Mouse (Mus musculus): ENCODE results near the gene Wdr62. TPM values are rescaled to one million over a fixed set of nuclear protein-coding genes. Genes with fewer than 3 reads are reported as not detected.

Wdr62 gene
- total RNA-seq (2023), result 10 to 100 TPM; 16.7 to 20.0 TPM

DNA sequence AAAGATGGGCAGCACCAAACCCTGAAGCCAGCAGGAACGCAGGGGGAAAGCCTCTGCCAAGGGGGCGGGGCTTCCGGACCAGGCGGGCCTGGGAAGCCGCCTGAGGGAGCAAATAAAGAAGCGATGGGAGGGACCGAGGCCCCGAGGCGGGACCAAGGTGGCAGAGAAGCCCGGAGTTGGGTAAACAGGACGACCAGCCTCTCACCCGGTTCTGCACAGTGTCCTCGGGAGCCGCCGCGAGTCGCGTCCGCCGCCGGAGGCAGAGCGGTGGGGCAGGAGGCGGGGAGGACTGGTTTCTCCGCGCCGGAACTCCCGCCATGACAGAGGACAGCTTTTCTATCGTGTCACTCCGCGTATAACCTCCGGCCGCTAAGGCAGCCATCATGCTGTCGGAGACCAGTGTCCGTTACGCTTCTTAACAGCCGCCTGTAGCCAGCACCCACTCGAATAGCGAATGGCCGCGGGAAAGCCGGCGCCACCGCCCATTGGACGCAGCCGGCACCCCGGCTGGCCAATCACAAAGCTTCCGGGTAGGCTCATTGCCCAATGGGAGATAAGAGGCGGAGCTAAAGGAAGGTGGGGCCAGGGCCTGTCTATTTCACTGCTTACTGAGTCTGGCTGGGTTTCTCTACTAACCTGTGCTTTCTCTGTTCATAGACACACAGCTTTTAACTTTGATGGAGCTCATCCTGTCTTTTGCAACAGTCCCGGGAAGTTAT, at the start of gene Wdr62, which contains the start of gene Thap8:
Gene Wdr62 (minus strand): TSS at position 469 of the 719 bp plus-strand sequence.
Gene Thap8 (plus strand): TSS at position 144 of the 719 bp plus-strand sequence.

GRCm38 (mm10) chr7:30323795-30324194, 43.6 kb upstream of the Wdr62 start, which contains the start of gene Sdhaf1:
TSS of gene Sdhaf1 (minus strand) at chr7:30323895.

GRCm38 (mm10) chr7:30321539-30322284, 41.5 kb upstream of the Wdr62 start, which contains the start of gene E130208F15Rik:
TSS of gene E130208F15Rik (plus strand) at chr7:30321740.

DNA sequence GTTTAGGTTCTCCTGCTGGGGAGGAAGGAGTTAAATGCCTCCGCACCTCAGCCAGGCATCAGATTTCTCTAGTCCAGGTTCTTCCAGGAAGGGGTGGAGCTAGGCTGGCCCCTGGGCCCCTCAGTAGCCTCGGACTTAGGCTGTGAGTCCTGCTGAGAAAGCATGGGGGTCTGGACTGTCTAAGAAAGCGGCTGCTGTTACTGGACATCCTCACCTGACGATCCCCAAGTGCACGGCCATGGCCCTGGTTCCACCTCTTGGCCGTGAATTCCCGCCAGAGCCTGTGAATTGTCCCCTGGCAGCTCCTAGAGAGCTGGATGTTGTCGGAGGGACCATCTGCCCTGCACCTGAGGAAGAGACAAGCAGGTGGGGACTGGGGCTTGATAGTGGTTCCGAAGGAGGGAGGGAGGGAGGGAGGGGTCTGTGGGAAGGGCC, 34.5 kb upstream of the Wdr62 start, which contains the start of gene Syne4:
Gene Syne4 (plus strand): TSS at position 87 of the 435 bp plus-strand sequence.

DNA sequence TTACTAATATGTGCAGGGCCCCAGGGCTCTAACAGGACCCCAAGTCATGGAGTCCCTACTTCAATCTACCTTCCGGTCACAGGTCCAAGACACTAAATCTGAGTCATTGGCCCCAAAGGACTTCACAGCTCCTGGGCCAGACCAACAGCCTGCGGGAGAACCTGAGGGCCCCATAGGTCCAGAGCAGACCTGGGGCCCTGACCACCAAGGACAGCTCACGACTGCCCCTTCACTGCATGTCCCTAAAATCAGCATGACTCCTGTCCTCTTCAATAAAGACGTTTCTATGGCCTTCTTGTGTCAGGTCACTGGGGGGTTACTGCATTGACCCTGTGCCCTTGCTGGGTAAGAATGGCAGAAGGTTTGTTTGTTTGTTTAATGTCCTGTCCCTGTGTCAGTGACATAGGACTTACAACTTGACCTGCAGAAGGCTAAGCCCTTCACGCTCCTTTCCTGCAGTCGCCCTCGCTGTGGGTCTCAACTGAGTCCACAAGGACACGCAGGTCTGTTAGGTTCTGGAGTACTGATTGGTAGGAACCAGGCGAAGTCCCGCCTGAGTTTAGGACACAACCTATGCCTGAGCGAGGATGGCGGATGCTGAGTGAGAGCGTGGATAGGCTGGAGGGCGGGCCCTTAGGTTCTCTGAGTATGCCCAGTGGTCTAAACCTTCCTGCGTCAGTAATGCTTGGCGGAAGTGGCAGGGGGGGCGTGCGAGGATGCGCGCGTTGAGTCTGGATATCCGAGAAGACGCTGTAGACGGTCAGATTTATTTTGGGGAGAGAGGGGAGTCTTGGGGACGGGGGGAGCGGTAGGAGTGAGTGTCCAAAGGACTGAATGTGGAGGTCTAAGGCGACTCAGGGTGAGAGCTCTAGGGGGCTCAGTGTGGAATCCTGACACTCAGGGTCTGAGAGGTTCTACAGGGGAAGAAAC, 28.1 kb upstream of the Wdr62 start, which contains the start of gene Alkbh6:
Gene Alkbh6 (plus strand): TSS at position 642 of the 930 bp plus-strand sequence.

DNA sequence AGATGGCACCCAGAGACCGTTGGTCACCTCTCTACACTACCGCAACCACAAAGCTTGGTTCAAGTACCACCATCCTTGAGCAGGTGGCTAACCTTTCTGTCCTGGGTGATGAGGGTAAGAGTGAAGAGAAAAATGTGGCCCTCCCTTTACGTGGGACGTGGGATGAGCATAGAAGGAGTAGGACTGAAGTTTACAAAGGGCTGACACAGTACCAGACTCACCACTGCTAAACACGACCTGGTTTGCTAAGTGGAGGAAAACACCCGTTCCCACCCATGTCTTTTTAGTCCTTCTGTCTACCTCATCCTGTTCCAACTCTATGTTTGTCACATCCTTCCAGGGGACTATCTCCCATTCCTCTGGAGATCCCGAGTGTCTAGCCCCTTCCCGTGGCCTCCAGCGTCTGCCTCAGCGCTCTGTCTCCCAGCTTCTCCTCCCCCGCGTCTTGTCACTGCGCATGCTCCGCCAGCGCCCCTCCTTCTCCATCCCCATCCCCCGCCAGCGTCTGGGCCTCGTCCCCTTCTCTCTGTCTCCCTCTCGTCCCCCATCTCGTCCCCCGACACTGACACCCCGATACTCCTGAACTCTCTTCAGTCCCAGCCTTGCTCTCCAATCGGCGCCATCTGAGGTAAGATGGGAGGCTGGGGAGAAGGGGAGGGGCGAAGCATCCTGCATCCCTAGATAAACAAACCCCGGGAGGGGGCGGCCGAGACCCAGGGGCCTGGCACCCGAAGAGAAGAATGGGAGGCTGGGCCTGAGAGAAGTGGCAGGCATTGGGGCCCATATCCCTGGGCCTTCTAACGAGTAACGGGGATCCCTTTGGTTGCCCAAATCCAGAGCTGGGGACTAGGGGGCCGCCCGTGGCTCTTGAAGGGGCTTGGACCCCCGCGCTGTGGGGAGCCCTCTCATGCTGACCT, 11.3 kb upstream of the Wdr62 start, which contains the start of gene Clip3:
Gene Clip3 (plus strand): TSS at position 514 of the 917 bp plus-strand sequence.

DNA sequence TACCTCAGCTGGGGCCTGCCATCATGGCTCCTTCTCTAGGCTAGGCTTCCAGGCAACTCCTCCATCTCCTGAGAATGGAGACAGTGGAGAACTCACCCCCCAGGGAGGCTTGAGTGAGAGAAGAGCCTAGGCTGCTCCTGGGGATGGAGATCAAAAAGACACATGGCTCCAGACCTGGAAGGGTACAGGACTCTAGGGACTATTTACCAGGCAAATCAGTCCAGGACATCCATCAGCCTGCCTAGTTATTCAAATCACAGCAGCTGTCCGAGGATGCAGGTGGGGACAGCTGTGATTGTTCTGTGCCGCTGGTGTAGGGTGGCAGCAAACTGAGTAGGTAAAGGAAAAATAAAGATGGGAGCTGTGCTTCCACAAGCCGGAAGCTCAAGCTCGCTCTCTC, 44.6 kb downstream of the Wdr62 start, which contains the start of gene Ovol3:
Gene Ovol3 (minus strand): TSS at position 101 of the 400 bp plus-strand sequence.

DNA sequence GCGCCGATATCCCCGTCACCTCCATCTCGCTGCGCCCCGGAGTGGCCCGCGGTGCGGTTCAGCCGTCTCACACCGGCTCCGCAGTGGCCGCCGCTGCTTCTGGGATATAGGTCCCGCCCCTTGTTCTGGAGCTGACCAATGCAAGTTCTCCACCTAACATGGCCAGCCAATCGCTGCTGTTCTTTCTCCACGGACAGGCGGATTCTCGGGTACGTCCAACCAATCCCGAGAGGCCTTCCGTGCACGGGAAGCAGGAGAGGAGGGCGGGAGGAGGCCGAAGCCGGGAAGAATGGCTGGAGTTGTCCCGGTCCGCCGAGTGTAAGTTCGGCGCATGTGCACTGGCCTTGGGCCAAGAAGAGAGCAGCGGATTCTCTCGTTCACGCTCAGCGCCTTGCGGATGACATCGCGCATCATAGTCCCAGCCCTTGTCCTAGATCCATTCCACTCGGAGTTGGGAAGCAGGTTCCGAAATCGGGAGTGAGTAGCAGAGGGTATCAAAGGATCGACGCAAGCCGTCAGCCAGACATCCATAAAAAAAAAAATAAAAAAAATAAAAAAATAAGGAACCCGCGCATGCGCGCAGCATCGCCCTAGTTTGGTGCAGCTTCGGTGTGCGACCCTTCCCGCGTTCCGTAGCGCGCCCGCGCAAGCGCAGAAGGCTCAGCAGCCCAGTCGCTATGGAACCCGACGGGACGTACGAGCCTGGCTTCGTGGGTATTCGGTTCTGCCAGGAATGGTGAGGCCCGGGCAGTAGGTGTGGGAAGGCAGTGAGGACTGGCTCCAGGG, 48.4 kb downstream of the Wdr62 start, which contains the start of the genes Polr2i and Tbcb:
Gene Polr2i (plus strand): TSS at position 280 of the 786 bp plus-strand sequence.
Gene Tbcb (minus strand): TSS at position 604 of the 786 bp plus-strand sequence.

DNA sequence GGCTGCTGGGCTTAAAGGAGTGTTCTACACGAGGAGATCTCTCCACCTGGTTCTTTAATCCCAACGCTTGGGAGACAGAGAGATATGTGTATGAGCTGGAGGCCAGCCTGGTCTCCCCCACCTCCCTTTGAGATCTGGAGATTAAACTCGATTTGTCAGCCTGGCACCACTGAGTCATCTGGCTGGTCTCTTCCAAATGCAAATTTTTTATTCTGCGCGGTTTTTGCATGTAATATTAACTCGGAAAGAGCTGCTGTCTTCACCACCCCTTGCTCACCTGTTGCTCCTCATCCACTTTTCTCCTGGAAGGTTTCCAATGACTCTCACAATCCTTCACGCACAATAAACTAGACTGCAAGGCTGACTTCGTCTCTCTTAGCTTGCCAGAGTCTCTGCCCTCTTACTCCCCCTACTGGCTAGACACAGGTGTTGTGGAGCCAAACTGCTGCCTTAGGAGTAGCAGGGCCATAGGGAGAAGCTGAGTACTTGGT, 81.7 kb downstream of the Wdr62 start, which contains the start of gene Capns1:
Gene Capns1 (minus strand): TSS at position 331 of the 491 bp plus-strand sequence.

Other genes with a start within 250 kb of the Wdr62 start
- gene Zfp14, start 229.0 kb downstream of the Wdr62 start, total RNA-seq (2023), result 1 to 10 TPM in 1 of 2 experiments, under 1 TPM in 1; 0.61 to 2.1 TPM
- gene Zfp82, start 207.5 kb downstream of the Wdr62 start, total RNA-seq (2023), result 1 to 10 TPM in 1 of 2 experiments, under 1 TPM in 1; 0.82 to 1.2 TPM
- not detected for gene Gm26920, start 190.0 kb downstream of the Wdr62 start, total RNA-seq (2023)
- gene Zfp566, start 189.9 kb downstream of the Wdr62 start, total RNA-seq (2023), result 1 to 10 TPM; 2.5 to 3.2 TPM
- gene Zfp260, start 185.6 kb downstream of the Wdr62 start, total RNA-seq (2023), result 10 to 100 TPM; 14.7 to 16.2 TPM
- 1 to 10 TPM; 2.7 to 5.0 TPM for gene Zfp382, start 158.5 kb downstream of the Wdr62 start, total RNA-seq (2023)
- gene Zfp146, start 110.7 kb downstream of the Wdr62 start, total RNA-seq (2023), result 10 to 100 TPM; 23.9 to 24.1 TPM
- gene Cox7a1, start 96.3 kb downstream of the Wdr62 start, total RNA-seq (2023), result 1 to 10 TPM in 1 of 2 experiments, not detected in 1; 1.5 TPM
- 100 to 1,000 TPM; 298 to 315 TPM for gene Capns1, start 81.6 kb downstream of the Wdr62 start, total RNA-seq (2023)
- gene Polr2i, start 48.5 kb downstream of the Wdr62 start, total RNA-seq (2023), result 10 to 100 TPM; 47.9 to 57.5 TPM
- gene Tbcb, start 48.1 kb downstream of the Wdr62 start, total RNA-seq (2023), result 10 to 100 TPM; 39.7 to 59.4 TPM
- gene Ovol3, start 44.7 kb downstream of the Wdr62 start, total RNA-seq (2023), result not detected
- gene Thap8, start 325 bp downstream of the Wdr62 start, total RNA-seq (2023), result 1 to 10 TPM in 1 of 2 experiments, under 1 TPM in 1; 0.73 to 2.0 TPM
- gene Clip3, start 11.3 kb upstream of the Wdr62 start, total RNA-seq (2023), result under 1 TPM in 1 of 2 experiments, not detected in 1; 0.21 TPM
- gene Alkbh6, start 28.3 kb upstream of the Wdr62 start, total RNA-seq (2023), result 10 to 100 TPM; 30.8 to 31.4 TPM
- 1 to 10 TPM; 1.9 to 3.4 TPM for gene Syne4, start 34.4 kb upstream of the Wdr62 start, total RNA-seq (2023)
- 1 to 10 TPM; 3.8 to 4.6 TPM for gene E130208F15Rik, start 41.3 kb upstream of the Wdr62 start, total RNA-seq (2023)
- 10 to 100 TPM; 15.3 to 15.4 TPM for gene Sdhaf1, start 43.5 kb upstream of the Wdr62 start, total RNA-seq (2023)
- gene Lrfn3, start 82.4 kb upstream of the Wdr62 start, total RNA-seq (2023), result under 1 TPM in 1 of 2 experiments, not detected in 1; 0.21 TPM
- 1,000 to 10,000 TPM; 2,439 to 2,603 TPM for gene Tyrobp, start 133.3 kb upstream of the Wdr62 start, total RNA-seq (2023)
- 10 to 100 TPM; 45.6 to 46.9 TPM for gene Hcst, start 139.4 kb upstream of the Wdr62 start, total RNA-seq (2023)
- gene Nfkbid, start 141.3 kb upstream of the Wdr62 start, total RNA-seq (2023), result 100 to 1,000 TPM; 116 to 140 TPM
- gene Aplp1, start 165.1 kb upstream of the Wdr62 start, total RNA-seq (2023), result 1 to 10 TPM in 1 of 2 experiments, under 1 TPM in 1; 0.81 to 1.6 TPM
- not detected for gene Kirrel2, start 177.3 kb upstream of the Wdr62 start, total RNA-seq (2023)
- gene Nphs1, start 177.9 kb upstream of the Wdr62 start, total RNA-seq (2023), result not detected
- not detected for gene Prodh2, start 213.2 kb upstream of the Wdr62 start, total RNA-seq (2023)

Data from monocyte, adult 59 days (primary cell).